Mouse (Mus musculus): ENCODE data around the gene 9130230L23Rik.
"Not testable (repeated sequence)": the region's sequence is repeated elsewhere in the genome, so short reads cannot be mapped to it uniquely, and the experiment has no call there.

9130230L23Rik gene

DNA sequence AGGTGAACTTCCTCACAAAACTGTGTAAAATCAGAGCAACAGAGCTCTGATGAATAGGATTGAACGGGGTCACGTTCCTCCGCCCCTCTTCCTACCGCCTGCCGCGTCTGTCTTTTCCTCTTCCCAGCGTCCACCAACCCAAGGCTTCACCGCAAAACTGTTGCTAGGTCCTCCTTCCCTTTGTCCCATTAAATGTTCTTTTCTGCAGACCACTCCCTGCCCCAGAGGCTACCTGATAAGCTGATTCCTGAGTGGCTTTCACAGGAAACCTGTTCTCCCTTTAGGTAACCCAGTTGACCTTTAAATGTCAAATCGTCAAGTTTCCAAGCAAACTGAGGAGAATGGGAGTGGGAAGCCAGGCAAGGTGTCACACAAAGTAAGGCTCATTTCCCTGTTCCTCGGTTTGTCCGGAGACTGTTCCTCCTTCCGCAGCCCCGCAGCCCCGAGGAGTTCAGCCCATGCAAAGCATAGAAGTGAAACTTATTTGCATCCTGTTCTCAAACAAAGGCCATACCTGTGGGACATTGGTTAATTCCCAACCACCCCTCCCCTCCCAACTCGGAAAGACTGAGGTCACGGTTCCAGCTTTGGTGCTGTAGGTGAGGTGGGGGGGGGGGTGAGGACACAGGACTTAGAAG, 1.1 kb upstream of the 9130230L23Rik start:
- no peak for DNase-seq (ENCODE audit: low spot score in 2 of 2)

DNA sequence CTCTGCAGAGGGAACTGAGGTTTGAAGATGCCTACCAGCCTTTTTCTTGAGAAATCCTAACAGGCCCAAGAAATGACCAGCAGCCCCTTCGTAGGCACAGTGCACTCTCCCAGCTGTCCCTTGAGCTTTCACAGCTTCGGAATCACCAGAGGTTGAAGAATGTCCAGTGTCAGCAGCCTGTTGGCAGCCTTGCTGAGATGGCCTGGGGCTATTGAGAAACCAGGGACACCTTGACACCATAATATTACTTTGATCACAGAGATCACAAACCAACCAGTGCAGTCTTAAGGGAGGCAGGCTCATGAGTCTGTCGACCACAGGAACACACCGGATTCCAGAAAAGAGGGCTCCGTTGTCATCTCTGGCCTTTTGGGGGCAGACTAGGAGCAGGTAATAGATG, 2.9 kb downstream of the 9130230L23Rik start:
- no peak for DNase-seq (ENCODE audit: low spot score in 2 of 2)

DNA sequence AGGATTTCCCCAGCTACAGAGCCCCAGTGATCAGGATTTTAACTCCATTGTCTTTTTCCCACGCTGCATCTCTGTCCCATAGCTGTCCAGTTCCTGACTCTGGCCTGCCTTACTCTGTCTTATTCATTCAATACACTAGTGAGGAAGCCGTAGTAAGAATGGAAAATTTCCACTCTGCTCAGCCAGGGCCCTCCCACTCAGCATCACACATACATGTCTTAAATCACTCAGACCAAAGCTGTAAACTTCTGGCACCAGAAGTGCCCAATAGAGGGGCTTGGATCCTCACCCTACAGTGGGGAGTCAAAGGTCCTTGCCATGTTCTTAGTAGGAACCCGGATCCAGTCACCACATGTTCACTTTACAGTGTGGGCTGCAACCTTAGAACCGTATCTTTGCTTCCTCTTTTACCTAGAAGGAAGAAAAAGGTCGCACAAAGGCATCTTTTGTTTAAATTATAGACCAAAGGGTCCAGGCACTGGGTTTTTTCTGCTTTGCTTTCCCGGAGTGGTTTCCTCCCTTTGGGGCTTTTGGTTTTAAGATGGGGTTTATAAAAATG, 3.4 kb downstream of the 9130230L23Rik start:
- no peak for DNase-seq (ENCODE audit: low spot score in 2 of 2)

DNA sequence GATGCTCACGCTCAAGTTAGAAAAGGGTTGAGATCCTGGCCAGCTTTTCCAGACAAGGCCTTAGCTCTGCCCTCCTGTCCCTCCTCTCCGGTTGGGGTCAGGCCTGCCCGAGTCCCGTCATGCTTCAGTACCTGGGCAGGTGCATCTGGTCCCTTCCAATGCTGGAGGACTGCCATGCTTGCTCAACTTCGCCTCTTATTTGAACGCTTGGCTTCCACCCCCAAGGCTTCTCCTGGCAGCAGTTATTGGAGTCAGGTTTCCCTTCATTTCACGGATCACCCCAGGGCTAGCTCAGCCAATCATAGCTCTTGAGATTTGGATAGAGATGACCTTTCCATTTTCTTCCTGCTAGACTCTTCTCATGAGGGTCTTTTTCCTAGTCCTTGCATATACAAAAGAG, 4.0 kb downstream of the 9130230L23Rik start:
- no peak for DNase-seq (ENCODE audit: low spot score in 2 of 2)

DNA sequence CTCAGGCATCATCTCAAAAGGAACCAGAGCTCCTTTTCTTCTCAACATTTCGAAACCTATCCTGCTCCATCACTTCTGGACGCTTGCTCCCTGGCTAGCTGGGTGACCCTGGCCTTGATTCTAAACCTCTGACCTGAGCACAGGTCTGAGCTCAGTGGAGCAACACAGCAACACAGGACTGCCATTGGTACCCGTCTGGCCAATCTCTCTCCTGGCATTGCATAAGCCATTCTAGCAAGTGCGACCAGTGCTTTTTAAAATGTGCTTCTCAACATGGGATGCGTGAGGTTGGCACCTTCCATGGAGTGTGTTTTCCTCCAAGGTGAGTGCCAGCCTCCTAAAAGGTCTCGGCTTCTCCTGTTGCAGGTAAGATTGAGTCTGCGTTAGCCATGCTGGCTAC, 5.0 kb downstream of the 9130230L23Rik start:
- no peak for DNase-seq (ENCODE audit: low spot score in 2 of 2)

DNA sequence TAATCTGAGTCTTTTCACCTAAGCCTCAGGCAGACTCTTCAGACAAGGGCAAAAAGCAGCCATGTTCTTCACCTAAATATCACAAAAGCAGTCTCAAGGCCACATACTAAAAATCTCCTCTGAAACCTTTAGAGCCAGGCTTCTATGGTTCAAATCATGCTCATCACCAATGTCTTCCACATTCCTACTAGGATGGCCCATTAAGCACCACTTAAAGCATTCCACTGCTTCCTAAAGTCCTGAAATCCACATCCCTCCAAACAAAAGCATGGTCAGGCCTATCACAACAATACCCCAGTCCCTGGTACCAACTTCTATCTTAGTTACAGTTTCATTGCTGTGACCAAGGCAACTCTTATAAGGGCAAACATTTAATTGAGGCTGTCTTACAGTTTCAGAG, 6.3 kb downstream of the 9130230L23Rik start:
- no peak for DNase-seq (ENCODE audit: low spot score in 2 of 2)

DNA sequence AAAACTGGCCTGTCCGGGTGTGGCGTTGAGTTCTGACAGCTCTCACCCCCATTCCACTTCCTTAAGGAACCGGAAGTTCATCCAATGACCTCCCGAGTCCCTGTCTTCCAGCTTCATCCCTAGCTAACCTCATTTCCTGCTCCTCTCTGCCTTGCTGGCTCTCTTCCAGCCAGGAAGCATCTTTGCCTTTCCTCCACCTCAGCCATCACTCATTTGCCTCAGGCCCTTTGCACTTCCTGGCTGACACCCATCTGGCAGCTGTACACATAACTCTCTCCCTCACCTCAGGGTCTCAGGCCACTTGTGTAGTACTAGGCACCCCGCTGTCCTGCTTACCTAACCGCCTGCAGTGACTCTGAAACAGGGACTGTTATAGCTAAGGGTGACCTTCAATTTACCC, 9.4 kb downstream of the 9130230L23Rik start:
- DNase-seq (ENCODE audit: low spot score in 2 of 2) = no peak

DNA sequence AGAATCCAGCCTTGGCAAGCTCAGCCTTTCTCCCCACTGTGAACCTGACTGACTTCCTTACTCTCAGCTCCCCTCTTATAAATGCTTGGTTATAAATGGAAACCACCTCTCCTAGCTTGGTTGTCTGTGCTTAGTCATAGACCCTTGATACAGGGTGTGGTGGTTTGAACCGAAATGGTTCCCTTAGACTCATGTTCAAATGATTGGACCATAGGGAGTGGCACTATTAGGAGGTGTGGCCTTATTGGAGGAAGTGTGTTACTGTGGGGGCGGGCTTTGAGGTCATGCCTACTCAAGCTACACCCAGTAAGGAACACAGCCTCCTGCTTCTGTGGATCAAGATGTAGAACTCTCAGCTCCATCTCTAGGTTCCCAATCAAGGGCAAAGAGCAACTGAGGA, 12.9 kb downstream of the 9130230L23Rik start:
- no peak for DNase-seq (ENCODE audit: low spot score in 2 of 2)

DNA sequence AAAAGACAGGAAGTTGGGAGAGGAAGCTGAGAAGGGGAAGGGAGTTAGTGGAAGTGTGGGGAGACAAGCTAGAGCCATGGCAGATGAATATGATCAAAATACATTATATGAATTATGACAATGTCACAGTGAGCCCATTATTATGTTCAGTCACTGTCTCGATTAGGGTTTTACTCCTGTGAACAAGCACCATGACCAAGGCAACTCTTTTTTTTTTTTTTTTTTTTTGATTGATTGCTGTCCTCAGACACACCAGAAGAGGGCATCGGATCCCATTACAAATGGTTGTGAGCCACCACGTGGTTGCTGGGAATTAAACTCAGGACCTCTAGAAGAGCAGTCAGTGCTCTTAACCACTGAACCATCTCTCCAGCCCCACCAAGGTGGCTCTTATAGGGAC, 17.1 kb downstream of the 9130230L23Rik start:
- not testable (repeated sequence) for DNase-seq (ENCODE audit: low spot score in 2 of 2)

DNA sequence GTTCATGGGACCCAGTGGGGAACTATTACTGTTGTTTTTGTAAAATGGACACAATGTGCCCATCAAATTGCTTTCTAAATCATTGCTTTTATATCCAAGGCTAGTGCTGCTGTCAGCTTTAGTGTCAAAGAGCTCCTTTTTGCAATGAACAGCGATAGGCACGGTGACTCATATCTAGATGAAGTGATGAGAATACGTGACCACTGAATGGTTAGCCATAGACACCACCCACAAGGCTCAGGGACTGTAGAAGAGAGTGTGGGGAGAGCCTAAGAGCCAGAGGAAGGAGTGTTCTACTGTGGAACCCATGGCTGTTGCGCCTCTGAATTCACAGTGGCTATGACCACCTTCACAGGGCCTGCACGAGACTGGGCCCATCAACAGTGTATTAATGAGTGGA, 17.7 kb downstream of the 9130230L23Rik start:
- DNase-seq (ENCODE audit: low spot score in 2 of 2) = no peak

DNA sequence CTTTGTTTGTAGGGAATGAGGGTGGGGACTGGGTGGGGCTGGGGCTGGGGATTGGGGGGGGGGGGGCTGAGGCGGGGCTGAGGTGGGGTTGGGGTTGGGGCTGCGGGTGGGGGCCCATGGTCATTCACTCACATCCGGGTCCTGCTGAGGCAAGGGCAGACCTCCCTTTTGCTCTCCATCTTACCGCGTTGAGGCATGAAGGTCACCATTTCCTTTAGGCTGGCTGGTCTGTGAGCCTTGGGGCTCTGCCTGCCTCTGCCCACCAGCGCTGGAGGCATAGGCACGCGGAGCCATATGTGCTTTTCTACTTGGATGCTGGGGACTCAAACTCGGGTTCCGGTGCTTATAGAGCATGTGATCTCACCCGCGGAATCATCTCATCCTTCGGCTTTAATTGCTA, 28.4 kb downstream of the 9130230L23Rik start:
- DNase-seq (ENCODE audit: low spot score in 2 of 2) = no peak

DNA sequence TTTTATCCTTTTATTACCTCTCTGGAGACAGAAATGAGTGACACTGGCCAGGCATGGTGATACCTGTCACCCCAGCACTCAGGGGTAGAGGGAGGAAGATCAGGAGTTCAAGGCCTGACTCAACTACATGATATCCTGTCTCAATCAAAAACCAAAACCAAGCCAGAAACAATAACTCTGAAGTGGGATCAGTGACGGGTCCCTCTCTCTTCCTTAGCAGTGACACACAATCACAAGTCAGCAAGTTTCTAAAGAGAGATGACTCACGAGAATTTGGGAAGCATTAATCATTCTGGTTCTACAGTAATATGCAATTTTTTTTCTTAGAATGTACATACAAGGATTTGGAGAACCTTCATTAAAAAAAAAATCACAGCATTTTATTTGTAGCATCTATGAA, 30.9 kb downstream of the 9130230L23Rik start:
- no peak for DNase-seq (ENCODE audit: low spot score in 2 of 2)

DNA sequence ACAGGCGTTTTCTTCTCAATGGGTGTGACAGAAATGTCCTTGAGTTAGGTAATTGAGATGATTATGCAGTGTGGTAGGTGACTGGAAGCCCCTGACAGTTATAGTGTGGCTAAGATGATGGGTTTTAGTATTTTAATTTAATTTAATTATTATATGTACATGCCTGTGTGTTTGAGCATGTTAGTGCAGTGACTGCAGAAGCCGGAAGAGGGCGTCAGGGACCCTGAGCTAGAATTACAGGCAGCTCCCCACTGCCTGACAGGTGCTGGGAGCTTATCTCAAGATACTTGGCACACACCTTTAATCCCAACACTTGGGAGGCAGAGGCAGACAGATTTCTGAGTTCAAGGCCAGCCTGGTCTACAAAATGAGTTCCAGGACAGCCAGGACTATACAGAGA, 36.1 kb downstream of the 9130230L23Rik start:
- DNase-seq (ENCODE audit: low spot score in 2 of 2) = no peak

DNA sequence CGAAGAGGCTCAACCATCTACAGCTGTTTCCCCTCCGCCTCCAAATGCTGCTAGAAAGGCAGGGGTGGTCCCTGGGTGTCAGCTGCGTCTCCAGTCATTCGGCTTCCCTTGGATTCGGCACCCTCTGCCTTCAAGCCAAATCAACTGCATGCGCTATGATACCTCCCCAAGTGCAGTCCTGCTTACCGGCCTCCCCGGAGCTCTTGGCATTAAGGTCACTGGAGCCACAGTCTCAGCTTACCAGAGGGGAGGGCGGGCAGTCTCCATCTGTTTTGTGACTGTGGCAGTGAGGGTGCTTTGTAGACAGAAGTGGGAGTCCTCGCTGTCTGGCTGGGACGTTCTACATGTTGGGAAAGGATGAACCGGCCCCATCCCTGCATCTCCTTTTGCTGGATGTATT, 37.0 kb downstream of the 9130230L23Rik start:
- no peak for DNase-seq (ENCODE audit: low spot score in 2 of 2)

DNA sequence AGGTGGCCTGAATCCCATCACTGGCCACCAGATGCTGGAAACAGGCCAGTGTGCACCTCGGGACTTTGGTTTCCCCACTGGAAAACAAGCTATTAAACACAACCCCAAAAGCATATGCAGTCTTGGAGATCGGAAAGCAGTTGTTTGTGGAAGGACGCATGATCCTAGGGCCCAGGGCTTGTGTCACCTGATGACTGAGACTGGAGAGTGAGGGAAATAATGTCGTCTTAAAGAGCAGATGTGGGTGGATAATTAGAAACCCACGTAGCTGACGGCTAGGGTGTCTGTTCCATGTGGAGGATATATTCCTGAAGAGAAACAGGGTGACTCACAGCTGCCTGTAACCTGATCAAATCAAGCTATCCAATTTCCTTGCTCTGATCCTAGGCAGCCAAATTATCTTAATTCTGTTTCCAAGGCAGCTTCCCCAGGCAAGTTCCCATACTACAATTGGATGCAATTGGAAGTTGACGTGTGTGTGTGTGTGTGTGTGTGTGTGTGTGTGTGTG, 38.3 kb downstream of the 9130230L23Rik start:
- no peak for DNase-seq (ENCODE audit: low spot score in 2 of 2)

DNA sequence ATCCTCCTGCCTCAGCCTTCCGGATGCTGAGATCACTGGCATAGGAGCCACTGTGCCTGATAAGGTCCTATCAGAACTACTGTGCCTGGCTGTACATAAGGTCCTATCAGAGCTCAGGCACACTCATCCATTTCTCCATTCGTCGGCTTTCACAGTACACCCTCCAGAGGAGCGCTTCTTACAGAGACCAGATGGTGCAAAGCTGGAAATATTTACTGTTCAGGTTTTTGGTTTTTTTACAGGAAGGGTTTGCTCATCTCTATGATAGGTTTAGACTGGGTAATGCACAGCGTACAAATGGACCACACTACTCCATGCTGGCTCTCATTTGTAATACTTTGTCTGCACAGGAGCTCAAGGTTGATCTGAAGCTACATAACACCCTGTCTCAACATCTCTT, 40.8 kb downstream of the 9130230L23Rik start:
- DNase-seq (ENCODE audit: low spot score in 2 of 2) = no peak

DNA sequence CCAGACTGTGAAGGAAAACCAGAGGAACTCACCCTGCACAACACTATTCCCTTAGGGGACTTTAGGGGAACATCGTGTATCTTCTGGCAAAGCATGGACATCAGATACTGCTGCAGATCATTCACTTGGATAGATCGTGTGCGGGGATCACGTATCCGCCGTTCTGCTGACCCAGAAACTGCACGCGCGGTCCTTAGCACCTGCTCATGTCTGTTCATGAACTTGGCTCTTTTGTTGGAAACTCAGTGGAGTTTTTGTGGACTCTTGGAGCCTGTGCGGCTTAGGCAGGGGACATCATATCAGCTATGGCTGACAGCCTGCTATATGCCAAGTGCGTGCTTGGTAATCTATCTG, 43.5 kb downstream of the 9130230L23Rik start:
- no peak for DNase-seq (ENCODE audit: low spot score in 2 of 2)

DNA sequence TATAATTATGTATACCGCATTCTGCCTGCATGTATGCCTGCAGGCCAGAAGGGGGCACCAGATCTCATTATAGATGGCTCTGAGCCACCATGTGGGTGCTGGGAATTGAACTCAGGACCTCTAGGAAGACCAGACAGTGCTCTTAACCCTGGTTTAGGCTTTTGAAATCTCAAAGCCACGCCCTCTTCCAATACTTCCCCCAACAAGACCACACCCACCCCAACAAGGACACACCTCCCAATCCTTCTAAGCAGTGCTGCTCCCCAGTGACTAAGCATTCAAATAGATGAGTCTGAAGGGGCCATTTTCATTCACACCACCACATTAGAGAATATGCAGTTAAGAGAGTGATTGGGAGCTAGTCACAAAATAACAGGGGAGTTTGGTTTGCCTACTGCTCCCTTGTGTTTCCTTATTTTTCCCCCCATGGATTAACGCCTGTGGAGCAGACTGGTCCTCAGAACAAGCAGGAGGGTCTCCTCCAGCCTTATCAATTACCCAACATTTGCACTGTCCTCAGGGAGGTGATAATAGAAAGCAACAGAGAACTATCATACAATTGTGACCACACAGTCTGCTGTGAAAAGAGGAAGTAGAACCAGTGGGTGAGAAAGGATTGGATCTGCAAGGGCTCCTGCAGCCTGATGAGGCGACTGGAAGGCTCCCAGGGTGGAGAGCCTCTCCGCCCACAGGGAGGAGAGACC, 44.0 kb downstream of the 9130230L23Rik start:
- DNase-seq (ENCODE audit: low spot score in 2 of 2) = no peak

DNA sequence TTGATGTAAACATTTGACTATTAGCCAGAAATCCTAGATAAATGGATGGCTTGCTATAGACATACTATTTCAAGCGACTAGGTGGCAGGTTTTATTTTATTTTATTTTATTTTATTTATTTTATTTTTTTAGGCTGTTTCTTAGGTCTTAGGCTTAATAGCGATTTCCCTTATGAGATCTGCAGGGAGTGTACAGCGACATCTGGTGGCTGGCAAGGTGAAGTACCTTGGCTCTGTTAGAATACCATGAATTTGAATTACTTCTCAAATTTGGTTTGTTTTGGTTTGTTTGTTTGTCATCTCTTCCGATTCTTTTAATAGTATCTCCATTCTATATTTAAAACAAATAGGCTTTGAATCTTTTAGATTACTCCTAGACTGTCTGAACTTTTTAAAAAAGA, 45.5 kb downstream of the 9130230L23Rik start:
- no peak for DNase-seq (ENCODE audit: low spot score in 2 of 2)

DNA sequence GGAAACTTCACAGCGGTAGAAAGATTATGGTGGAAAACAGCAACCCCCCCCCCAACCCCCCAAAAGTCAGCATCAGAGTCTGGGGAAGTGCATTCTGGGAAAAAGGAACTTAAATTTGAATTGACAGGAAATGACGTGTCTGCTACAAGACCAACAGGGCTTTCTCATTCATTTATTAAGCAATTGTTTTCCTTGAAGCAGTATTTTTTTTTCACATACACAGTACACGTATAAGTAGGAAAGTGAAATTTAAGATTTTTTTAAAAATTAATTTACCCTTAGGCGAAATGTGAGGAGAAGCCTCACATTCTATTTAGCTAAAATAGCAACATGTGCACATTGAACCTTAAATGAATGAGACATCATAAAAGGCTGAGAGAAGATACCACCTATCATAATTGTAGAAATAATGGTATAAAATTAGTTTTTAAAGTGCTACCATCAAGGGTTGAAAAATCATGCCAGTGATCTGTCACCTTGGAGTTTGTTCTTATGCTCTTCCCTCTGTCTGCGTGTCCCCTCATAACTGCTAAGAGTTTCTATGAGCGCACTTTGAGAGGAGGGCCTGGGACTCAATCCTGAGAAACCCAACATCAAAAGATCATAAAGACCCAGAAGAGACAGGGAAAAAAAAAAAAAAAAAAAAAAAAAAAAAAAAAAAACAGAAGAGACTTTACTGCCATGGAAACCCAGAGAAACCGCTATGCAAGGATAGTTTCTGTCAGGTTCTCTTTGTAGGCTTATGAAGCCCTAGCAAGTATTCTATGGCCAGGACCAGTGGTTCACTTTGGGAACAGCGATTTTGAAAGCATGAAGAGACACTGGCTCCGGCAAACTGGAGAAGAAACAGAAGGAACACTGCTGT, 47.7 kb downstream of the 9130230L23Rik start:
- no peak for DNase-seq (ENCODE audit: low spot score in 2 of 2)

DNA sequence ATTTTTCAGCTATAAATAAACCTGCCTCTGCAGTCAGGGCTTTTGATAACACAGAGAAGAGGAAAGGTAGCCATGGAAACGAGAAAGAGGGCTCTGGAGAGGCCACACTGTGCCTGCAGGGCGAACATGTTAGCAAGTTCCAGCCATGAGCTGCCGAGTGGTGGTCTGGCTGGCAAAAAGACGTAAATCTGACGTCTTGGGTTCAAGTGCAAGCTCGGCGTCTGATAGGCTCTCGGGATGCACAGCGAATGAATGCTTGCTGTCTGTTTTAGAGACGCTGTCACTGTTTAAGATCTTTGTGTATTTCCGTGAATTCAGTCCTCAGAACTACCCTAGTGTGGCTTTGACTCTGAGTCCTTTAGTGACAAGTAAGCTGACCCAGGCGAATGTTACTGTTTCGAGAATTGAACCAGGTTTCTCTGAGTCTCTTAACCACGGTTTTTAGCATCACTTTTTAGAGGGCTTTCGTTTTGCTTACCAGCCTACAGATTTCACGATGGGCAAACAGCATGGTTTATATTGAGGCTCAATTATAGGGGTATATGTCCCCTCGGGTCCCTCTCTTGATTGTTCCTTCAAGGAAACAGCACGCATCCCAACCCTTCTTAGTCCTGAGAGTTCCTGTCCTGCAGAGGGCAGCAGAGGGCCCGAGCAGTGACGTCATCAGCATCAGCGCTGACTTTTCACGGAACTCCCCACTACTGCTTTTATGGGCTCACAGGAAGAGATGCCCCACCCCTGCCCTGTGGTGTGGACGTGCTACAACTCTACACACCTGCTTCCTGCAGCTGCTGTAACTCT, 48.5 kb downstream of the 9130230L23Rik start:
- DNase-seq (ENCODE audit: low spot score in 2 of 2) = peak; percentile 56 to 83
